Mouse (Mus musculus) forebrain, embryonic 12.5 days (tissue): Measurements from ENCODE around the gene Cyfip2. TPM values are rescaled to one million over a fixed set of nuclear protein-coding genes. Genes with fewer than 3 reads are reported as not detected.

Experiments used
- ATAC-seq: fragments of 200-750 bp; cut with Nextera tagmentation; 2 replicates; pipeline ENCODE4 v1.8.0; 2017; ENCODE audit warnings: moderate TSS enrichment; ENCODE audit not compliant: low FRiP score
- H3K27ac ChIP-seq: fragments of 300-500 bp; sonication (generic); 2 replicates; pipeline ENCODE4 v1.5.1; 2016; ENCODE audit warnings: mild to moderate bottlenecking
- H3K27me3 ChIP-seq: fragments of 300-500 bp; sonication (generic); 2 replicates; pipeline ENCODE4 v1.6.1; 2016; ENCODE audit warnings: mild to moderate bottlenecking
- H3K36me3 ChIP-seq: fragments of 300-500 bp; sonication (generic); replicated peaks from 2 replicates; pipeline ENCODE4 v1.6.1; 2016; ENCODE audit warnings: mild to moderate bottlenecking
- H3K4me1 ChIP-seq: fragments of 300-500 bp; sonication (generic); 2 replicates; pipeline ENCODE4 v1.6.1; 2016
- H3K4me2 ChIP-seq: fragments of 300-500 bp; sonication (generic); 2 replicates; pipeline ENCODE4 v1.6.1; 2016; ENCODE audit warnings: mild to moderate bottlenecking, moderate library complexity
- H3K4me3 ChIP-seq: fragments of 300-500 bp; sonication (generic); replicated peaks from 2 replicates; pipeline ENCODE4 v1.5.1; 2016; ENCODE audit warnings: mild to moderate bottlenecking
- H3K9ac ChIP-seq: fragments of 300-500 bp; sonication (generic); 2 replicates; pipeline ENCODE4 v1.6.1; 2016; ENCODE audit warnings: mild to moderate bottlenecking
- H3K9me3 ChIP-seq: fragments of 300-500 bp; sonication (generic); 2 replicates; pipeline ENCODE4 v1.6.1; 2016
- WGBS: fragments of 180-500 bp; shearing (Covaris S2); methylation state at CpG from one replicate; pipeline ENCODE4 v1.1.7; 2016; 5-methylcytosine and 5-hydroxymethylcytosine counted together
- polyA plus RNA-seq: library from polyadenylated mRNA; unstranded; fragments of >200 nt; fragmentation: Nextera tagmentation; extraction: Ambion mirVana; gene quantifications from 2 replicates; pipeline ENCODE4 v1.2.1, GENCODE M21; 2016

Cyfip2 gene
- polyA plus RNA-seq, 1 experiment from 2014 or later: 55.7 TPM

- Histone ChIP-seq H3K4me2 (no peak overlapping the region), H3K4me1 (no peaks in the 10 kb centered on the region), H3K27ac (no peak overlapping the region), H3K36me3 (peaks cover 70% of the 10 kb centered on the region), H3K9me3 (no peaks in the 10 kb centered on the region), H3K4me3 (no peak overlapping the region), H3K9ac (no peak overlapping the region), H3K27me3 (no peaks in the 10 kb centered on the region)
- WGBS: 92% methylated on average over 8 of the region's 8 CpGs
- ATAC-seq: no peak
These were observed 70.7 kb downstream of the Cyfip2 start for GRCm38 (mm10) chr11:46241985-46242384.

DNA sequence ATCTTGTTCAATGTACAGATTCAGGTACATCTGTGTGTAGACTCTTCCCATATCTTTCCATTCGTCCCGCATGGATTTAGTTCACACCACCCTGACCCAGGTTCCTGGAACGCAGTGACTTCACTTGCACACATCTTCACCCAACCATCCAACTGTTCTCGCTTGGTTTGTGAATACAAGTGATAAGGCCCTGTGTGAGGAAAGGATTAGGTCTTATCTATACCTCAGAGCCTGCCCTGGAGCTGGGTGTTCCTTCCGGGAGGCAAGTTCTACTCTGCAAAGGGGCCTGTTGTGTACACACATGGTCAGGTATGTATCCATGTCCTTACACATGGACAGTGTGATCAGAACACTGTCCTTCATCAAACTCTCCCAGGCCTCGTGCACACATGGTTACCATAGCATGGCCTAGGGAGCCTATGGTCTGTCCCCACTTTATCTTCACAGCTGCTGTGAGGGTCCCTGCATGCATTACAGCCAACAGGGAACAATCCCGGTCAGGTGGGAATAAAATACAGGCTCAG, 71.4 kb downstream of the Cyfip2 start:
- 96% methylated on average over 7 of the region's 7 CpGs for WGBS
- ATAC-seq: no peak
- H3K36me3 ChIP-seq: peaks cover 63% of the 10 kb centered on the region

GRCm38 (mm10) chr11:46236976-46237375, 75.7 kb downstream of the Cyfip2 start:
- peaks cover 51% of the 10 kb centered on the region for H3K36me3 ChIP-seq

More for the DNA sequence above, 71.4 kb downstream of the Cyfip2 start:
- Histone ChIP-seq H3K9ac (no peak overlapping the region), H3K4me2 (no peak overlapping the region), H3K9me3 (no peaks in the 10 kb centered on the region), H3K27me3 (no peaks in the 10 kb centered on the region), H3K27ac (no peak overlapping the region), H3K4me1 (no peaks in the 10 kb centered on the region), H3K4me3 (no peak overlapping the region)

GRCm38 (mm10) chr11:46235334-46235733, 77.3 kb downstream of the Cyfip2 start, which contains the start of gene Fndc9:
Gene Fndc9 (plus strand): TSS chr11:46235531.
- 30% methylated on average over 11 of the region's 11 CpGs for WGBS
- H3K4me2 ChIP-seq: peak within 1 kb of the TSS; percentile 29; the same call in 1 of the 2 replicates
- ATAC-seq: peak; percentile 76

More at GRCm38 (mm10) chr11:46236976-46237375, 75.7 kb downstream of the Cyfip2 start:
- WGBS: 43% methylated on average over 4 of the region's 4 CpGs
- Histone ChIP-seq H3K4me2 (no peak overlapping the region), H3K4me1 (peaks cover 20% of the 10 kb centered on the region), H3K4me3 (no peak overlapping the region), H3K9me3 (no peaks in the 10 kb centered on the region), H3K9ac (no peak overlapping the region), H3K27me3 (no peaks in the 10 kb centered on the region), H3K27ac (no peak overlapping the region)
- no peak for ATAC-seq

GRCm38 (mm10) chr11:46233966-46234365, 78.7 kb downstream of the Cyfip2 start:
- whole genome bisulfite sequencing: 87% methylated on average over 4 of the region's 4 CpGs
- Histone ChIP-seq H3K4me2 (no peak overlapping the region), H3K4me3 (no peak overlapping the region), H3K9me3 (no peaks in the 10 kb centered on the region), H3K9ac (no peak overlapping the region), H3K27ac (no peak overlapping the region), H3K4me1 (peaks cover 20% of the 10 kb centered on the region), H3K27me3 (no peaks in the 10 kb centered on the region), H3K36me3 (peaks cover 28% of the 10 kb centered on the region)
- ATAC-seq: no peak

More at GRCm38 (mm10) chr11:46235334-46235733, 77.3 kb downstream of the Cyfip2 start, which contains the start of gene Fndc9:
- H3K4me1 ChIP-seq: peaks cover 20% of the 10 kb centered on the region
- H3K27me3 ChIP-seq: no peaks in the 10 kb centered on the region
- no peaks in the 10 kb centered on the region for H3K9me3 ChIP-seq
- peaks cover 38% of the 10 kb centered on the region for H3K36me3 ChIP-seq
- 0 out of 2 replicates have a peak within 1 kb of the TSS, but pooled peaks have one; percentile 4 for H3K9ac ChIP-seq
- 0 out of 2 replicates have a peak within 1 kb of the TSS, but pooled peaks have one; percentile 42 for H3K27ac ChIP-seq
- H3K4me3 ChIP-seq: no peak within 1 kb of the TSS

GRCm38 (mm10) chr11:46232803-46233202, 79.9 kb downstream of the Cyfip2 start:
- Histone ChIP-seq H3K27ac (no peak overlapping the region), H3K9ac (no peak overlapping the region), H3K36me3 (peaks cover 17% of the 10 kb centered on the region), H3K4me3 (no peak overlapping the region), H3K4me1 (peaks cover 20% of the 10 kb centered on the region), H3K9me3 (no peaks in the 10 kb centered on the region), H3K27me3 (no peaks in the 10 kb centered on the region), H3K4me2 (no peak overlapping the region)
- ATAC-seq: no peak
- WGBS: 91% methylated on average over 4 of the region's 4 CpGs

DNA sequence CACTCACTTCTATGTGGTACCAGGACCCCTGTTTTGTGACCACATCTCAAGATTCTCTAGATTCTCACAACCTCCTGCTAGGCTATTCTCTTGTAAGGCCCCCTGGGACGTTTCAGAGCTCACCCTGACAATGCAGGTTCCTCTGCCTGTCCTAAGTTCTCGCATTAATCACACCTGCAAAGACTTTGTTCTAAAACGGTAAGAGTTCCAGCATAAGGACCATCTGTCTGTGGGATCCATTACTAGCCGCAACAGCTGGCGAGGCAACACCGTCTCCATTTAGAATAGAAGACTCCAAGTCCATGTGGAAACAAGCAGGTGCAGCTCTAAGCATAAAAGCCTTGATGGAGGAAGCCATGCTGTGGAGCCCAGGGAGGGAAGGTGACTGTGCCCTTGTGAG, 82.5 kb downstream of the Cyfip2 start:
- no peak for ATAC-seq
- Histone ChIP-seq H3K9me3 (no peaks in the 10 kb centered on the region), H3K4me2 (no peak overlapping the region), H3K4me1 (peaks cover 9% of the 10 kb centered on the region), H3K27me3 (no peaks in the 10 kb centered on the region), H3K36me3 (peaks cover 9% of the 10 kb centered on the region; the same call in 1 of the 2 replicates), H3K9ac (no peak overlapping the region), H3K4me3 (no peak overlapping the region), H3K27ac (no peak overlapping the region)
- 74% methylated on average over 6 of the region's 6 CpGs for WGBS

DNA sequence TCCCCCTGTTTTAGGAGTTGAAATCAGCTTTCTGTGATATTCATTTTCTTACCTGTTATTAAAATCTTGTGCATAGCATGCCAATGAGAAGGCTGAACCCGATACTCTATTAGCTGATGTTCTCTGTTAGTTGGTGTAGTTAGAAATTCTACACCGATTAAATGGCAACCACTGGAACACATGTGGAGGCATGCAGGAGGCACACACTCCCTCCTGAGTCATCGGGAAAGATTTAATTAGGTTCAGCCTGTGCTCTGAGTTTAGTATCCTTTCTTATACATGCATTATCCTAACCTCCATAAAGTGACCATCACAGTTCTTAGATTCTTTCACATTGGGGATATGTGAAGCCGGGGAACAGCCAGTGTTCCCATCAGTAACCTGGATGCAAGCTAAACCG, 87.3 kb downstream of the Cyfip2 start:
- H3K27me3 ChIP-seq: no peaks in the 10 kb centered on the region
- H3K4me2 ChIP-seq: no peak overlapping the region
- 91% methylated on average over 5 of the region's 5 CpGs for WGBS
- H3K4me3 ChIP-seq: no peak overlapping the region
- peaks cover 35% of the 10 kb centered on the region for H3K36me3 ChIP-seq
- H3K9me3 ChIP-seq: no peaks in the 10 kb centered on the region
- H3K9ac ChIP-seq: no peak overlapping the region
- no peaks in the 10 kb centered on the region for H3K4me1 ChIP-seq
- no peak for ATAC-seq
- no peak overlapping the region for H3K27ac ChIP-seq

DNA sequence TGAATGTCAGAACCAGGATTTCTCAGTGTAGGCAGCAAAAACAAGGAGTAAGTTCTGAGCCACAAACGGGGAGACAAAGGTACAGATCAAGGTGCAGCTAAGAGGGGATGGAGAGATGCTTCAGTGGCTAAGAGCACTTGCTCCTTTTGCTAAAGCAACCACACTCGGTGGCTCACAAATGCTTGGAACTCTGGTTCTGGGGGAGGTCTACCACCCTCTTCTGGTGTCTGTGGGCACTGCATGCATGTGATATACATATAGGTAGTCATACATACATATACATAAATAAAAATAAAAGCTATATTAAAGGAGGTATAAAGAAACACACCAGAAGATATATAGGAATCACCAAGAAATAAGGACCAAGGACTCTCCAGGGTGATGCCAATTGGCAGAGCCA, 89.1 kb downstream of the Cyfip2 start:
- no peak overlapping the region for H3K4me3 ChIP-seq
- H3K4me1 ChIP-seq: peaks cover 11% of the 10 kb centered on the region
- no peaks in the 10 kb centered on the region for H3K27me3 ChIP-seq
- H3K36me3 ChIP-seq: peaks cover 33% of the 10 kb centered on the region
- H3K9ac ChIP-seq: no peak overlapping the region
- ATAC-seq: no peak
- H3K4me2 ChIP-seq: no peak overlapping the region
- no peaks in the 10 kb centered on the region for H3K9me3 ChIP-seq
- 86% methylated on average over 2 of the region's 2 CpGs for WGBS
- no peak overlapping the region for H3K27ac ChIP-seq

GRCm38 (mm10) chr11:46220211-46220610, 92.4 kb downstream of the Cyfip2 start:
- H3K27ac ChIP-seq: peak overlapping the region; percentile 78
- ATAC-seq: no peak
- peaks cover 18% of the 10 kb centered on the region for H3K4me1 ChIP-seq
- H3K27me3 ChIP-seq: no peaks in the 10 kb centered on the region
- H3K4me2 ChIP-seq: no peak overlapping the region
- peaks cover 39% of the 10 kb centered on the region for H3K36me3 ChIP-seq
- WGBS: 79% methylated on average over 2 of the region's 2 CpGs
- no peak overlapping the region for H3K9ac ChIP-seq
- no peaks in the 10 kb centered on the region for H3K9me3 ChIP-seq
- no peak overlapping the region for H3K4me3 ChIP-seq

GRCm38 (mm10) chr11:46219380-46219779, 93.3 kb downstream of the Cyfip2 start:
- Histone ChIP-seq H3K9ac (no peak overlapping the region), H3K4me2 (no peak overlapping the region), H3K9me3 (no peaks in the 10 kb centered on the region), H3K4me3 (no peak overlapping the region), H3K27ac (peak overlapping the region; percentile 78), H3K27me3 (no peaks in the 10 kb centered on the region), H3K36me3 (peaks cover 39% of the 10 kb centered on the region), H3K4me1 (peaks cover 18% of the 10 kb centered on the region)
- WGBS: 85% methylated on average over 9 of the region's 9 CpGs
- ATAC-seq: no peak

GRCm38 (mm10) chr11:46218584-46218983, 94.1 kb downstream of the Cyfip2 start:
- H3K9me3 ChIP-seq: no peaks in the 10 kb centered on the region
- ATAC-seq: peak; percentile 74
- H3K4me1 ChIP-seq: peaks cover 18% of the 10 kb centered on the region
- 22% methylated on average over 5 of the region's 5 CpGs for WGBS
- H3K27me3 ChIP-seq: no peaks in the 10 kb centered on the region
- peaks cover 33% of the 10 kb centered on the region for H3K36me3 ChIP-seq
- H3K4me3 ChIP-seq: no peak overlapping the region
- peak overlapping the region; percentile 78 for H3K27ac ChIP-seq
- no peak overlapping the region for H3K9ac ChIP-seq
- no peak overlapping the region for H3K4me2 ChIP-seq

- 90% methylated on average over 9 of the region's 9 CpGs for WGBS
- Histone ChIP-seq H3K27me3 (no peaks in the 10 kb centered on the region), H3K36me3 (peaks cover 30% of the 10 kb centered on the region), H3K9me3 (no peaks in the 10 kb centered on the region), H3K4me2 (no peak overlapping the region), H3K27ac (0 out of 2 replicates have a peak overlapping the region, but pooled peaks have one; percentile 78), H3K4me1 (peaks cover 18% of the 10 kb centered on the region), H3K9ac (no peak overlapping the region), H3K4me3 (no peak overlapping the region)
- ATAC-seq: no peak
These were observed 95.0 kb downstream of the Cyfip2 start for GRCm38 (mm10) chr11:46217686-46218085.
